Mouse (Mus musculus): ENCODE data around the gene Rhbdl3.
A peak's percentile ranks its signal among the peaks of the same experiment; 100 is the strongest.
"Not testable (repeated sequence)": the region's sequence is repeated elsewhere in the genome, so short reads cannot be mapped to it uniquely, and the experiment has no call there.

Gene Rhbdl3

GRCm38 (mm10) chr11:80313462-80313861, 12.8 kb downstream of the Rhbdl3 start:
- DNase-seq = no peak

GRCm38 (mm10) chr11:80313944-80314343, 13.2 kb downstream of the Rhbdl3 start:
- no peak for DNase-seq

GRCm38 (mm10) chr11:80315743-80316639, 15.3 kb downstream of the Rhbdl3 start:
- DNase-seq = no peak

- DNase-seq = no peak
These were observed 22.5 kb downstream of the Rhbdl3 start for GRCm38 (mm10) chr11:80323255-80323654.

GRCm38 (mm10) chr11:80324636-80325035, 23.9 kb downstream of the Rhbdl3 start:
- DNase-seq = no peak

- DNase-seq = no peak
These were observed 32.1 kb downstream of the Rhbdl3 start for GRCm38 (mm10) chr11:80332709-80333400.

- DNase-seq = no peak
These were observed 35.1 kb downstream of the Rhbdl3 start for GRCm38 (mm10) chr11:80335609-80336350.

- DNase-seq = no peak
These were observed 35.6 kb downstream of the Rhbdl3 start for GRCm38 (mm10) chr11:80336351-80336730.

- DNase-seq = no peak
These were observed 41.8 kb downstream of the Rhbdl3 start for GRCm38 (mm10) chr11:80342482-80342881.

- DNase-seq = peak; percentile 77
These were observed 51.2 kb downstream of the Rhbdl3 start for GRCm38 (mm10) chr11:80351832-80352430.

- DNase-seq = no peak
These were observed 54.1 kb downstream of the Rhbdl3 start for GRCm38 (mm10) chr11:80354832-80355231.

GRCm38 (mm10) chr11:80368949-80369348, 68.2 kb downstream of the Rhbdl3 start:
- DNase-seq = no peak

- DNase-seq = no peak
These were observed 75.9 kb downstream of the Rhbdl3 start for GRCm38 (mm10) chr11:80376651-80377050.

- peak; percentile 86 for DNase-seq
These were observed 77.2 kb downstream of the Rhbdl3 start, which contains the start of gene 5730455P16Rik for GRCm38 (mm10) chr11:80377712-80378451. Gene 5730455P16Rik, minus strand, starts transcription at chr11:80378034.

GRCm38 (mm10) chr11:80378452-80379068, 77.8 kb downstream of the Rhbdl3 start:
- DNase-seq = not testable (repeated sequence)

GRCm38 (mm10) chr11:80379184-80379583, 78.5 kb downstream of the Rhbdl3 start:
- DNase-seq = not testable (repeated sequence)

GRCm38 (mm10) chr11:80382626-80383018, 81.9 kb downstream of the Rhbdl3 start:
- peak; percentile 40 for DNase-seq

GRCm38 (mm10) chr11:80383019-80383625, 82.4 kb downstream of the Rhbdl3 start, which contains the start of gene Zfp207:
Gene Zfp207, plus strand, starts transcription at chr11:80383279.
- DNase-seq = peak; percentile 98

GRCm38 (mm10) chr11:80383626-80384046, 82.9 kb downstream of the Rhbdl3 start:
- DNase-seq = no peak

GRCm38 (mm10) chr11:80384461-80384860, 83.7 kb downstream of the Rhbdl3 start:
- DNase-seq = no peak

GRCm38 (mm10) chr11:80385055-80385454, 84.3 kb downstream of the Rhbdl3 start:
- DNase-seq = no peak
